Mouse (Mus musculus): ENCODE measurements at regions not wholly inside any gene's neighbourhood (a gene's known extent, or its start where the extent isn't known, plus 50 kb on each side); places are given as distances from the start of the nearest gene placed in this dataset.

DNA sequence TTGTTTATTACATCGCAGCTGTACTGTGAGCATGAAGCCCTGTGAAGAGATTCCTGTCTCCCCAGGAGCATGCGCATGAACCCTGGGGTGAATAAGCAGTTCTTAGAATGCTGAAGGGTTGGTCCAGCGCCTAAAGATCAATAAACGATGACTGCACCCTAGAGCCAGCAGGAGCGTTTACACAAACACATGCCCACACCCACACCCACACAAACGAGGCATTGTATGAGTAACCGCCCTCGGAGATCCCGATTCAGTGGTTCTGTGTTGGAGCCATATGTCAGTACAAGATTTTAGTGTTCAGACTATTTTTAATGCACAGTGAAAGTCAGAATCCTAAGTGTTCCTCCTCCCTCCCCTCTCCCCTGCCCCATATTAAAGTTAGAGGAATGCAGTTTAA lies 57.3 kb downstream of the Edn1 start:
- no peak for DNase-seq

GRCm38 (mm10) chr13:42367655-42368554 lies 66.6 kb downstream of the Edn1 start:
- no peak for DNase-seq

DNA sequence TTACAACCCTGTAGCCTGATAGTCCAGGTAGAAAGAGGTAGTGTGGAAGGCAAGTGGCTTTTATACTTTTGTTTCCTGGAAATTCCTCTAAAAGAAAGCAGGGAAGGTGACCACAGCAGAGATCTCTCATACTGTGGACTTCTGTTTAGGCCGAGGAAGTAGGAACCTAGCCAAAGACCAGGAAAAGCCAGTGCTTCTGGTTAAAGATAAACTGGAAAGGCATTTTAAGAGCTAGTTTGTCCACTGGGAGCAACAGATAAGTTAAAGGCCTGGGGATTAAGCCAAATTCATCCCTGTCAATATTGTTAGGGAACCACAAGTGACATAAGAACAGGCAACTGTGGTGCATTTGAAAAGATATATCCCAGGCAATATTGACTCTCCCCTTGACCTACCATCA lies 68.5 kb downstream of the Edn1 start:
- DNase-seq = no peak

- no peak for DNase-seq
Measured at GRCm38 (mm10) chr13:42372201-42372600, 70.9 kb downstream of the Edn1 start.

- no peak for DNase-seq
Measured at GRCm38 (mm10) chr13:42374181-42374596, 72.9 kb downstream of the Edn1 start.

GRCm38 (mm10) chr13:42379675-42380074 lies 78.4 kb downstream of the Edn1 start:
- no peak for DNase-seq

DNA sequence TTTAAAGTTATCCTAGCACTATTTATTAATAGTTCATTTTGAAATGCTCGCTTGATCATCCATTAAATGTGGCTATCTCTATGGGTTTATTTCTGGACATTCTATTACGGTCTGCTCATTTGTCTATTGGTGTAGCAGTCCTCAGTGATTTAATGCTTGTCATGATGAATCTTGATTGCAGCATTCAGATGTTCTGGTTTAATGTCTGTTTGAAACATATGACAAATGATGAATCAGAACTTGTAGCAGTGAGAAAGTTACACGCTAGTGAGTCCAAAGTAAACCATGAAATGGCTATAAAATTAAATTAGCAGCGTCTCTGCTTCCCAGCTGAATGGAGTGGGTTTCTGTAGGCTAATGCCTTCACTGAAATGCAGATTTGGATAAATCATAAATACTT lies 81.8 kb downstream of the Edn1 start:
- DNase-seq = no peak

GRCm38 (mm10) chr13:42390389-42390788 lies 89.1 kb downstream of the Edn1 start:
- DNase-seq = no peak

- DNase-seq = no peak
Measured at GRCm38 (mm10) chr13:42391330-42392005, 90.2 kb downstream of the Edn1 start.

GRCm38 (mm10) chr13:42392701-42393100 lies 91.4 kb downstream of the Edn1 start:
- DNase-seq = no peak

- no peak for DNase-seq
Measured at GRCm38 (mm10) chr13:42394572-42394971, 93.3 kb downstream of the Edn1 start.

- DNase-seq = no peak
Measured at GRCm38 (mm10) chr13:42401513-42401912, 100.2 kb downstream of the Edn1 start.

DNA sequence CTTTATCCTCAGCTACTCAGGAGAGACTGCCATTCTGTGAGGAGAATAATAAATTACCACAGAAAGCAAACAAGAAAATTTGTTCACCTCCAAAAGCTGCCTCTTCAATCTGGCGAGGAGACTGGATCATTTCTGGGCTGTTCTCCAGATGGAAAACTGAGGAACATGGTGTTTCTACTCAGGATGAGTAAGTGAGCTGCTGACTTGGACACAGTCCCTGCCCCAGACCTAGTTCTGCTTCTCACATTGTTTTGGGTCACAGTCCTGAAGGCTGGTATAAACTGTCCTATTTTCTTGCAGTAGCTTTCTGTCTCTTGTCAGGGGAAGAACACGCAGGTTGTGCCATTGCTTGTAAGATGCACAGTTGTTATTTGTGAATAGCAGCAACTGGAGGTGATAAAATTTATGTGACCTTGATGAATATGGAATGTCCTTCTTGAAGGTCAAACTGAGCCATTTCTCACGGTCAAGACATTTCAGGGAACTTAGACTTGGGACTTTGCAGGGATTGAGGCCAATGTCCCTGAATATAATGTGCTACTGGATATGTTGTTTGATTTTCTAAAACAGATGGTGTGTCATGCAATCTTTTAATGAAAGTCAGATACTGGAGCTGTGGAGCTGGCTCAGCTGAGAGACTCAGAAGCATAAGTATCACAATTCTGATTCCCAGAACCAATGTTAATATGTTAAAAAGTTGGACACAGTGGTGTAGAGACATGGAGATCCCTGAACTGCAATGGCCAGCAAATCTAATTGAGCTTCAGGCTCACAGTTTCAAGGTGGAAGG lies 102.2 kb downstream of the Edn1 start:
- peak; percentile 8 to 22 for DNase-seq

- DNase-seq = no peak
Measured at GRCm38 (mm10) chr13:42412652-42413282, 111.5 kb downstream of the Edn1 start.

GRCm38 (mm10) chr13:42446921-42447320 lies 145.6 kb downstream of the Edn1 start:
- no peak for DNase-seq

- no peak for DNase-seq
Measured at GRCm38 (mm10) chr13:42453665-42454064, 152.4 kb downstream of the Edn1 start.

DNA sequence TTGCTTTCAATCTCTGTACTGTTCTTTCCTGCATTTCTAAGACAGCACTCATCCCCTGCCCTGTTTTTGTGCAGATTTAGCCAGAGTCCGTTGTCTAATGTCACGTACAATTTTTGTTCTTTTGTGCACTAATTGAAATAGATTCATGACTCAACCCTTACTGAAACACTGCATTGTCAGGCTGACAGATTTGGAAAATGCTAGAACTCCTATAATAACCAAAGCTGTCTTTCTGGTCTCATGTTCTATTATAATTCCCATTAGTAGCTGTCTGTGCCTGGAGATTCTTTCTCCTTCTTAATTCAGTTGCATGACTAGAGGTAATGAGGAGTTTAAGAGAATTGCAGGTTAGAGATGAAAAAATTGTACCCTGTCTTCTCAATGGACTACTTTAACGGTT lies 158.6 kb downstream of the Edn1 start:
- DNase-seq = no peak

DNA sequence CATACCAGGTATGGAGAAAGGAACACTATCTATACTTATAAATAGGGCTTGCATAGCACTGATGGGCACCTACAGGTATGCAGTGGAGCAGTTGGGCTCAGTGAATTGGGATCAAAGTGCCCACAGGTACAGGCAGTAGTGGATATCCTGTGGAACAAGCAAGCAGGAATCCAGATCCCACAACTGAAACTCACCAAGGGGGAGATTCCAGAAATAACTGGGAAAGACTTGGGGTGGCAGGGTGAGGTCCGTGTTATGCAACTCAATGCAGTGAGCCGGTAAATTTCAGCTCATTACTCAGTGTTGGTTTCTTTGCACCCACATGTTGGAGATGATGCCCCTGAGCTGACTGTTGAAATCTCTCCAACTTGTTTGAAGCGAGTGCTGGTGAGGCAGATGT lies 177.5 kb downstream of the Edn1 start:
- no peak for DNase-seq

DNA sequence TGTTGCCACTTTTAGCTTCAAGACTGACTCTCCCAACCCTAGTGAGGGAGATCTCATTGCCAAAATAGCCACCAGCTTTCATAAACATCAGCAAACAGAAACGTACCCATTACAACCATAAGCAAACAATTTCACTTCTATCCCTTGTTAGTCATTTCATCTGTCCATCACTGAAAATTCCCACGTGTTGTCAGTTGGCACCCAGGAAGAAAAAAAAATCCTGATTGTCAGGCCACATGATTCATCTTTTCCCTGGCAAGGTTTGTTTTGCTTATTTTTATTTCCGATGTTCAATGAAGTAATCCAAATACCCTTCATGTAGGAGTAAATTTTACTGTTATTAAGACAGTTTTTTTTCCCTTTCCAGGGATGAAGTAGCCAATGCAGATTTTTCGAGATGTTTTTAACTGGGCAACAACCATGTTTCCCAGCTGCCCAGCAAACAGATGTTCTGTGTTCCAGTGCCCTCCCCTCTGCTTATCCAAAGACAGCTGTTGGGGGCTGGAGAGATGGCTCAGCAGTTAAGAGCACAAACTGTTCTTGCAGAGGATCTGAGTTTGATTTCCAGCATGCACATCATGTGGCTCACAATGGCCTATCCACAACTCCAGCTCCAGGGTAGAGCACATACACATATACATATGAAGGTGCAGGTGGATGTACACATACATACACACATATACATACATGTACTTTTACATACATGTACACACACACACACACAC lies 189.3 kb upstream of the Phactr1 start:
- no peak for DNase-seq

DNA sequence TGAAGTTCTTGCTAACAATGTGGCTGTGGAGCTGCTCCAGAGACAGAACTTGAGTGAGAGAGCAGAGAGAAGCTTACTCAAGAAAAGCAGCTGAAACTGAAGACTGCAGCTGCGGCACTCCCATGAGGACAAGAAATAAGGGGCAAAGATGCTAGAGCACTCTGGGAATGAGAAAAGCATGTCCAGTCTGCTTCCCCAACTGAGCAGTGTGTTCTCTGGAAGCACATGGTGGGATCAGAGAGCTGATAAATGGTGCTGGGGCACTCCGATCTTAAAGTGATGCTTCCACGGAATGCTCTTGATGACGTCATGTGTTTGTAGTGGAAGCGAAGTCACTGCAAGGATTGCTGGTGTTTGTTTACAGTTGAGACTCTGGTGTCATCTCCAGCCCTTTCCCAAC lies 186.1 kb upstream of the Phactr1 start:
- no peak for DNase-seq

- DNase-seq = no peak
Measured at GRCm38 (mm10) chr13:42498351-42498750, 182.1 kb upstream of the Phactr1 start.

GRCm38 (mm10) chr13:42507535-42507934 lies 172.9 kb upstream of the Phactr1 start:
- DNase-seq = no peak
